Mouse (Mus musculus): ENCODE data around the gene Sp100.

- TF ChIP-seq EP300 (IDR thresholded peaks at IDR 0.05; ENCODE audit: insufficient read depth, low read depth, low read length): no peak
- no peak for TF ChIP-seq CTCF (IDR thresholded peaks at IDR 0.05)
Measured at GRCm38 (mm10) chr1:85744539-85744938, 94.8 kb downstream of the Sp100 start.
